Mouse (Mus musculus): Measurements from ENCODE around the gene Ugt1a1. TPM values are rescaled to one million over a fixed set of nuclear protein-coding genes. Genes with fewer than 3 reads are reported as not detected.

Ugt1a1 gene
- polyA plus RNA-seq (2012): not detected in 2 replicates

GRCm38 (mm10) chr1:88211812-88212211 lies at the start of gene Ugt1a1:
Gene Ugt1a1 (plus strand): TSS chr1:88211959.
- no peak for TF ChIP-seq GATA1 (IDR thresholded peaks at IDR 0.05; ENCODE audit: low read length)

GRCm38 (mm10) chr1:88165711-88166110 lies 46.0 kb upstream of the Ugt1a1 start, which contains the start of gene Ugt1a5:
Gene Ugt1a5 (plus strand): TSS chr1:88166012.
- TF ChIP-seq GATA1 (IDR thresholded peaks at IDR 0.05; ENCODE audit: low read length): no peak

DNA sequence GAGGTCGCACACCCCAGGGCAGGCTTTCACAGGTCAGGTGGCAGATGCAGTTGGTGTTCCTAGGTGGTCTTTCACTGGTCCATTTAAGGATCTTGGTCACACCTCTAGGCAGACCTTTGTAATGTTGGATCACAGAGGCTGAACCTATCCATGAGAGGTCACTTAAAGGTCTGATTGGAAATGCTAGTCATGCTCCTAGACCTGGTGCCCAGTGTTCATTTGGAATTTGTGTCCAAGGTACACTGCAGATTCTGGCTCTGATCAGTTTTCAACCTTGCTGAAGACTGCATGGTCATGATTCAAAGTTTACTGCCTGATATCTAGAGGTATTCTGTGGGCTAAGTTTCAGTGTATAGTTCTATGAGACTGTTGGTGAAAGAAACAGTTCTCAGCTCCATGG lies 32.1 kb upstream of the Ugt1a1 start:
- no peak for TF ChIP-seq GATA1 (IDR thresholded peaks at IDR 0.05; ENCODE audit: low read length)

- TF ChIP-seq GATA1 (IDR thresholded peaks at IDR 0.05; ENCODE audit: low read length): no peak
Observed at GRCm38 (mm10) chr1:88186325-88186935, 25.3 kb upstream of the Ugt1a1 start.

- TF ChIP-seq GATA1 (IDR thresholded peaks at IDR 0.05; ENCODE audit: low read length): no peak
Observed at GRCm38 (mm10) chr1:88192136-88192535, 19.6 kb upstream of the Ugt1a1 start.

DNA sequence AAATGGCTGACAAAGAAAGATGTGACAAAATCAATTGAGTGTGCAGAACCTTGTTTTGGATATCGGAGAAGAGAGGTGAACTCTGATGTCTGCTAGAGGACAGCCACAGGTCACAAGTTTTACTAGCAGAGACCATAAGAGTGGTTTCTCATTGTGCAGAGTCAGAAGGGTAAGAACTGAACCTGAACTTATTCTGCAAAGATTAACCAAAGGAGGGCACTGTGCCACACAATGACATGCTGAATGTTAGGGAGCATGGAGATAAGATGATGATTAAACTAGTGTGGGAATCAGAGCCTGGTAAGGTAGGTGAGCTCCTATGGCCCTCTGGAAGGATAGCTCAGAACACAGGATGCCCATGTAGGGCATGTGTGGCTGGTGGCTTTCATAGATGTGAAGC lies 16.1 kb upstream of the Ugt1a1 start:
- no peak for TF ChIP-seq GATA1 (IDR thresholded peaks at IDR 0.05; ENCODE audit: low read length)

DNA sequence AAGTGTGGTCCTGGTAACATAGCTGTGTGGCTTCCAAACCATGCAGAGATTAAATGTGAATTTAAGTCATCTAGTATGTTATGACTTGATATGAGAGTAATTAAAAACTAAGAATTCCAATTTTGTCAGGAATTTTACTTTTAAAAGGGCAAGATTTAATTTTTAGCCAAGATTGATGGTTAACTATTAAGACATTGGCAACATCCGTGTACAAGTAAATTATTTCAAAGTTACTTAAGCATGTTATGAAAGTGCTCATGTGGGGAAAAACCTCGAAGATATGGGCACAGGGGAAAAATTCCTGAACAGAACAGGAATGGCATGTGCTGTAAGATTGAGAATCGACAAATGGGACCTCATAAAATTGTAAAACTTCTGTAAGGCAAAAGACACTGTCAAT lies 14.3 kb upstream of the Ugt1a1 start:
- TF ChIP-seq GATA1 (IDR thresholded peaks at IDR 0.05; ENCODE audit: low read length): no peak

DNA sequence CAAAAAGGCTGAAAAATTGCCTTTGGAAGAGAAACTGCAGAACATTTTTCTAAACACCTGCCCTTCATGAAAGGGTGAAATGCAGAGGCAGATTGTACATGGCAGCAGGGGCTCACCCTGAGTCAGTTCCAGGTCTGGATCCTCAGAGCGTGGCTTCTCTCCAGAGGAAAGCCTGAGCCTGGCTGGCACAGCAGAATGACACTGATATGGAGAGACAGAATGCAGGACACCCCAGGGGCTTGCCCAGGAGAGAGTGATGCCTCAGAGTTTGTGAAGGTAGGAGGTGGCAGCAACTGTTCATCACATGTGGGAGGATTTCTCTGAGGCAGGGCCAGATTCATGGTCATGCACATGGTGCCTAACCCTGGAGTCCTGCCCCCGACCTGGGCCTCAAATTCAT lies 11.8 kb upstream of the Ugt1a1 start:
- no peak for TF ChIP-seq GATA1 (IDR thresholded peaks at IDR 0.05; ENCODE audit: low read length)

DNA sequence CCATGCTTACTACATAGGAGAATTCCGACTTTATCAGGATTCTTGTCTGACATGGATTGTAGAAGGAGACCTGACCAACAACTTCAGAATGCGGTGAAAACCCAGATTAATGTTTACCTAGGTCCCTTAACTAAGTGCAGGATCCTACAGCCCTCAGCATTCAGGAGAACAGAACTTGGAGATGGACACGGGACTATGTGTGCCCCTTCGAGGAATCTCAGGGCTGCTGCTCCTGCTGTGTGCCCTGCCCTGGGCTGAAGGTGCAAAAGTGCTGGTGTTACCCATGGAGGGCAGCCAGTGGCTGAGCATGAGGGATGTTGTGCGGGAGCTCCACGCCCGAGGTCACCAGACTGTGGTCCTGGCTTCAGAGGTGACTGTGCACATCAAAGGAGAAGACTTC lies 11.3 kb upstream of the Ugt1a1 start, which contains the start of gene Ugt1a2:
TSS of gene Ugt1a2 (plus strand) at position 146 of the 400 bp plus-strand sequence.
- no peak for TF ChIP-seq GATA1 (IDR thresholded peaks at IDR 0.05; ENCODE audit: low read length)

- TF ChIP-seq GATA1 (IDR thresholded peaks at IDR 0.05; ENCODE audit: low read length): no peak
Observed at GRCm38 (mm10) chr1:88205294-88205922, 6.4 kb upstream of the Ugt1a1 start, which contains the start of gene Dnajb3. Gene Dnajb3 (minus strand): TSS chr1:88205782.

DNA sequence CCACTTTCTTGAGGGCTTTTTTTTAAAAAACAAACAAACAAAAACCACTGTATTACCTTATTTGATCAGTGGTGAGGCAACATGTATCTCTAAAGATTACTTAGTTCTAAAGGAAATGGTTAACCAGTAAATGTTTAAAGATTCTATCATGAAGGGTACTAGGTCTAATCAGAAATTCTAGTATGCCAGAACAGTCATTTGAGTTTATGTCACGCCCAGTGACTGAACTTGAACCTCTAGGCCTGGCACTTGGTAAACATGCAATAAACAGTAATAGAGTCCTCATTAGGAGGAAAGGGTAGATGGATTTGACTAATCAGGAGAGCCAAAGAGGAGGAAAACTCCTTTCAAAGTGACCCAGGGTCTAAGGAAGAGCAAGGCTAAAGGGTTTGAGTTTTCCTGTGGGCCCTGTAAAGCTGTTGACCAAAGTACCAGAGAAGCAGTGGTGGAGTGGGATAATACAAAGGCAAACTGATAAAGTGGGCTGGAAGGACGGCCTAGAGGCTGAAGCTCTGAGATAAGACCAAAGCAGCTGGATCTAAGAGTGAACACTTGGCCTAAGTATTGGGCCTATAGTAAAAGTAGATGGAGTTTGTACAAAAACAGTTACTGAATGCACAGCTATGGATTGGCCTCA lies 4.8 kb upstream of the Ugt1a1 start:
- TF ChIP-seq GATA1 (IDR thresholded peaks at IDR 0.05; ENCODE audit: low read length): no peak

DNA sequence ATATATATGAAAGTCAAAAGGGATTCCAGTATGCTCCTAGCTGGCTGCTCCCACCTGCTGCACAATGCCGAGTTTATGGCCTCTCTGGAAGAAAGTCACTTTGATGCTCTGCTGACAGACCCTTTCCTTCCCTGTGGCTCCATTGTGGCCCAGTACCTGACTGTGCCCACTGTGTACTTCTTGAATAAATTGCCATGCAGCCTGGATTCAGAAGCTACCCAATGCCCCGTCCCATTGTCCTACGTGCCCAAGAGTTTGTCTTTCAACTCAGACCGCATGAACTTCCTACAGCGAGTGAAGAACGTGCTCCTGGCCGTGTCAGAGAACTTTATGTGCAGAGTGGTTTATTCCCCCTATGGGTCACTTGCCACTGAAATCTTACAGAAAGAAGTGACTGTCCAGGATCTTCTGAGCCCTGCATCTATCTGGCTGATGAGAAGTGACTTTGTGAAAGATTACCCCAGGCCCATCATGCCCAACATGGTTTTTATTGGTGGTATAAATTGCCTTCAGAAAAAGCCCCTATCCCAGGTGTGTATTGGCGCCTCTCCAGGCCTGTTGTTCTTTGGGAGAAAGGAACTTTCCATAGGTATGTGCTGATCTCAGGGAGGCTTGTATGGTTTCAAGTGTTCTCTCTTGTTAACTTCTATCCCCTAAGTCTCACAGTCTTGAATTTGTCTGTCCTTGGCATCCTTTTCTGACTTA lies 734 bp downstream of the Ugt1a1 start:
- TF ChIP-seq GATA1 (IDR thresholded peaks at IDR 0.05; ENCODE audit: low read length): no peak

DNA sequence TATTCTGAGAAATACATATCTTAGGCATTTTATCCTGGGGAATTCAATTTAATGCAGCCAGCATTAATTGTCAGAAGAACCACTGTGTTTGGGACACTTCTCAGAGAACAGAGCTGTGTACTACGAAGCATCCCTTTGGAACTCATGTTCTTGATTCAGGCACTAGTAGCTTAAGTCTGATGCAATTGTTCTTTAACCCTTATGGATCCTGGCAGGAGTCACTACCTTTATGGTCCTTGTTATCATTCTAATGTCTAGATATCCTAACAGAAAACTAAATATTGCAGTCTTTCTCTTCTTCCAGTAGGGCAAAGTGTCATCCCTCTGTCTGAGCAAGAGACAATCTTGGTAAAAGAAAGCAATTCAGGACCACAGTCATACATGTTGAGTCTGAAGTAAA lies 1.3 kb downstream of the Ugt1a1 start:
- no peak for TF ChIP-seq GATA1 (IDR thresholded peaks at IDR 0.05; ENCODE audit: low read length)

DNA sequence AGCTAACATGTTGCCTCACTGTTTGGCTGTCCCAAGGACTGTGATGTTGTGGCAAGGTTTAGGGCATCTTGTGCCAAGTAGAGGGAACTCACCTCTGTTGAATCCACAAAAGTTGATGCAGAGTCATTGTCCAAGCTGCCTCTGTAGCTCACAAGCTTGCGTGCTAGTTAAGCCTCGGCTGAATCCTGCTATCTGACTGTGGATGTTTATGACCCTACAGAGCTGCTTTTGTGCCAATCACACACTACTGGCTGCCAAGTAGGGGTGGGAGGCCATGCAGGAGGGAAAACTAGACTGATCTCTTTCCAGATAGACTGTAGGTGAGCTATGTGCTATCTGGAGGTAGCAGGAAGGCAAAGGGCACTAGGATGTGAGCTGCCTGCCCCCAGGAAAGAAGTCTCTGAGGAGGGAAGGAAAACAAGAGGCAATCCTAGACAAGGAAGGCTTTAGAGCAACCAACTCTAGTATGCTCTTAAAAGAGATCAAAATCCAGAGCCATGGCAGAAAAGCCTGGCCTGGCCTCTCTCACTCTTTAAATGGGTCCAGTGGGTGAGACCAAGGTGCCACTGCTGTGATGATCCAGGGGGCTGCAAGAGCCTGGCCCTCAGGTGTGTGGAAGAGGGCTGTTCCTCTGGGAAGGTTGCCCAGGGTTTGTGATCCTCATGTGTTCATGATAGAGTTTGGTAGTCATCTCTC lies 2.2 kb downstream of the Ugt1a1 start:
- TF ChIP-seq GATA1 (IDR thresholded peaks at IDR 0.05; ENCODE audit: low read length): no peak

DNA sequence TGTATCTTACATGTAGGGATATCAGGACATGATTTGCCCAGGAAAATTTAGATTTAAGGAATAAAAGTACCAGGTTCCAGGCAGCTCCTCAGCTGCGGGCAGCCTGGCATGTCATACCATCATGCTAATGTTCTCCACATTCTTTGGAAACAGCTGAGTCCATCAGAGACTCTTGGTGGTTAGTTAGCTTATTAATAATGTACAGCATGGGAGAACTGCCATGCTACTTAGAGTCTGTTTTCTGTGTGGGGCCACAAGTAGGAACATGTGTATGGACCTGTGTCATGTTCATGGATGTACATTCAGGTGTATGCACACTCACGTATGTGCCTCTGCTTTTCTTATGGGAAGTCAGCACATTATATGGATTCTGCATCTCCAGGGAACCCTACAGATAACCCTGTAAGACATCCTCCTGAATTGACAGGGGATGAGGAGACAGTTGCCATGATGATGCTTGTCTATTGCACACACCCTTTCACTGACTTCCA lies 2.7 kb downstream of the Ugt1a1 start:
- TF ChIP-seq GATA1 (IDR thresholded peaks at IDR 0.05; ENCODE audit: low read length): no peak
